Mouse (Mus musculus) erythroblast, adult 5-6 weeks (primary cell): Measurements from ENCODE around the gene 9330161L09Rik. TPM values are rescaled to one million over a fixed set of nuclear protein-coding genes. Genes with fewer than 3 reads are reported as not detected.
A peak's percentile ranks its signal among the peaks of the same experiment; 100 is the strongest.

Experiments used
- ATAC-seq: replicated peaks from 2 replicates; pipeline ENCODE4 v1.8.0; 2016; ENCODE audit warnings: moderate number of reproducible peaks, mild to moderate bottlenecking, moderate TSS enrichment, inconsistent platforms; ENCODE audit not compliant: poor library complexity, low FRiP score, severe bottlenecking
- total RNA-seq, 2 experiments: library from RNA; stranded (forward) in 1 of 2; stranded (reverse) in 1 of 2; fragments of 150-400 nt in 1 of 2; fragments of 200-764, 138-1000 nt in 1 of 2; gene quantifications; 2 replicates each; pipeline versions ENCODE4 v1.2.3 to v1.2.4; 2015 to 2017; ENCODE audit warnings: low replicate concordance in 2 of 2

9330161L09Rik gene
- total RNA-seq, 2 experiments from 2014 or later = not detected

- ATAC-seq = no peak
These were observed 16.5 kb downstream of the 9330161L09Rik start for GRCm38 (mm10) chr12:103391098-103391497.

- ATAC-seq = no peak
These were observed 17.6 kb downstream of the 9330161L09Rik start for GRCm38 (mm10) chr12:103389982-103390381.

GRCm38 (mm10) chr12:103389348-103389727 is 18.3 kb downstream of the 9330161L09Rik start:
- peak; percentile 60 for ATAC-seq

- peak; percentile 88 for ATAC-seq
These were observed 18.9 kb downstream of the 9330161L09Rik start, which contains the start of gene Otub2 for GRCm38 (mm10) chr12:103388505-103389347. Gene Otub2, plus strand, starts transcription at chr12:103388682.

GRCm38 (mm10) chr12:103380226-103380625 is 27.4 kb downstream of the 9330161L09Rik start:
- ATAC-seq = no peak

GRCm38 (mm10) chr12:103376774-103377173 is 30.8 kb downstream of the 9330161L09Rik start:
- no peak for ATAC-seq

GRCm38 (mm10) chr12:103376124-103376523 is 31.5 kb downstream of the 9330161L09Rik start:
- ATAC-seq = no peak

GRCm38 (mm10) chr12:103373530-103374236 is 33.9 kb downstream of the 9330161L09Rik start:
- peak; percentile 37; the same call in 1 of the 2 replicates for ATAC-seq

GRCm38 (mm10) chr12:103371711-103372110 is 35.9 kb downstream of the 9330161L09Rik start:
- peak; percentile 63 for ATAC-seq

GRCm38 (mm10) chr12:103370861-103371260 is 36.8 kb downstream of the 9330161L09Rik start:
- ATAC-seq = no peak

GRCm38 (mm10) chr12:103368777-103369176 is 38.8 kb downstream of the 9330161L09Rik start:
- no peak for ATAC-seq

- ATAC-seq = peak; percentile 52
These were observed 39.3 kb downstream of the 9330161L09Rik start for GRCm38 (mm10) chr12:103368326-103368669.

GRCm38 (mm10) chr12:103367620-103368325 is 39.8 kb downstream of the 9330161L09Rik start:
- ATAC-seq = peak; percentile 55

GRCm38 (mm10) chr12:103367171-103367570 is 40.4 kb downstream of the 9330161L09Rik start:
- no peak for ATAC-seq

GRCm38 (mm10) chr12:103362336-103362735 is 45.3 kb downstream of the 9330161L09Rik start:
- ATAC-seq = no peak

- ATAC-seq = no peak
These were observed 45.9 kb downstream of the 9330161L09Rik start for GRCm38 (mm10) chr12:103361539-103362307.

- ATAC-seq = no peak
These were observed 46.8 kb downstream of the 9330161L09Rik start for GRCm38 (mm10) chr12:103360812-103361211.

GRCm38 (mm10) chr12:103358951-103359801 is 48.4 kb downstream of the 9330161L09Rik start:
- ATAC-seq = no peak

- ATAC-seq = no peak
These were observed 49.4 kb downstream of the 9330161L09Rik start for GRCm38 (mm10) chr12:103358216-103358615.
